Mouse (Mus musculus): Measurements from ENCODE around the gene Btnl10.

GRCm38 (mm10) chr11:58969027-58969426 is 51.3 kb downstream of the Btnl10 start:
- TF ChIP-seq EP300 (IDR thresholded peaks at IDR 0.05; ENCODE audit: low read length): no peak
- TF ChIP-seq USF2 (conservative IDR thresholded peaks at IDR 0.05; ENCODE audit: low read depth, low read length): no peak
